Mouse (Mus musculus) lung, embryonic 16.5 days (tissue): ENCODE data around the gene Lair1. TPM values are rescaled to one million over a fixed set of nuclear protein-coding genes. Genes with fewer than 3 reads are reported as not detected.
"Not testable (repeated sequence)": the region's sequence is repeated elsewhere in the genome, so short reads cannot be mapped to it uniquely, and the experiment has no call there.

Experiments
- ATAC-seq: fragments of 200-750 bp; cut with Nextera tagmentation; 2 replicates; pipeline ENCODE4 v1.8.0; 2017; ENCODE audit warnings: low read depth, mild to moderate bottlenecking, moderate library complexity
- H3K27ac ChIP-seq: fragments of 300-500 bp; sonication (generic); 2 replicates; pipeline ENCODE4 v1.5.1; 2014; ENCODE audit warnings: mild to moderate bottlenecking, control low read depth, low read length
- H3K27me3 ChIP-seq: fragments of 300-500 bp; sonication (generic); 2 replicates; pipeline ENCODE4 v1.6.1; 2014; ENCODE audit warnings: low read depth, low read length, mixed read lengths; ENCODE audit not compliant: control insufficient read depth, insufficient read depth
- H3K36me3 ChIP-seq: fragments of 300-500 bp; sonication (generic); 2 replicates; pipeline ENCODE4 v1.6.1; 2014; ENCODE audit warnings: low read length; ENCODE audit not compliant: control insufficient read depth, insufficient read depth
- H3K4me1 ChIP-seq: fragments of 300-500 bp; sonication (generic); replicated peaks from 2 replicates; pipeline ENCODE4 v1.6.1; 2014; ENCODE audit warnings: low read length, mixed read lengths; ENCODE audit not compliant: control insufficient read depth, insufficient read depth
- H3K4me2 ChIP-seq: fragments of 300-500 bp; sonication (generic); 2 replicates; pipeline ENCODE4 v1.6.1; 2014; ENCODE audit warnings: low read depth, low read length, control low read depth
- H3K4me3 ChIP-seq: fragments of 300-500 bp; sonication (generic); 2 replicates; pipeline ENCODE4 v1.5.1; 2014; ENCODE audit warnings: mild to moderate bottlenecking, low read length, control low read depth
- H3K9ac ChIP-seq: fragments of 300-500 bp; sonication (generic); 2 replicates; pipeline ENCODE4 v1.6.1; 2014; ENCODE audit warnings: low read length, control low read depth
- H3K9me3 ChIP-seq: fragments of 300-500 bp; sonication (generic); 2 replicates; pipeline ENCODE4 v1.6.1; 2016; ENCODE audit warnings: low read length; ENCODE audit not compliant: control insufficient read depth
- WGBS: fragments of 180-500 bp; shearing (Covaris S2); extraction: QIAGEN DNeasy Blood & Tissue Kit; methylation state at CpG from one replicate; pipeline ENCODE4 v1.1.7; 2014; 5-methylcytosine and 5-hydroxymethylcytosine counted together
- polyA plus RNA-seq: library from polyadenylated mRNA; unstranded; fragments of >200 nt; fragmentation: Nextera tagmentation; extraction: Ambion mirVana; gene quantifications from 2 replicates; pipeline ENCODE4 v1.2.1, GENCODE M21; 2015

Lair1 gene
- polyA plus RNA-seq, 1 experiment from 2014 or later: 0.88 TPM

DNA sequence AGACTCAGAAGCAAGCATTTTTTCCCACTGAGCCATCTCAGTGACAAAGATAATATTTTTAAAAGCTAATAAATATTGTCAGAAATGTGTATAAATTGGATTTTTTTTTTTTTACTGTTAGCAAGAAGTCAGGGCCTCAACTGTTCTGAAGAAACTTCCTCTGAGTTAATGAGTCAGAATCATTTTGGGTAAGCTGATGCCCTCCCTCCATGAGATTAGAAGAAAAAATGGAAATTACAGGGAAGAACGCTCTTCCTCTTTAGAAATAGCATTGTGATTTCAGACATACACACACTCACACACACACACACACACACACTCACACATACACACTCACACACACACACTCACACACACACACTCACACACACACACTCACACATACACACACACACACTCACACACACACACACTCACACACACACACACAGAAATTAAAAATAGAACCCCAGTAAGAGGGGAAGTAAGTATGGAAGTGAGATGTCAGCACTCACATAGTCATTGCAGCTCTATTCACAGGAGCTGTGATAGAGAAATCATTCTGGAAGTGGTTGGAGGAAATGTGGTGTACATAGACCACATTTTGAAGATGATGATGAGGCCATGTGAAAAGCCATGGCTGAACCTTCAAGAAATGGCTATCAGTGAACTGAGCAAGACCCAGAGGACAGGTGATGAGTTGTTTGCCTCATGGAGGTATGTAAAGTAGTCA, 866 bp upstream of the Lair1 start:
- Histone ChIP-seq H3K36me3 (no peaks in the 10 kb centered on the region), H3K4me3 (no peak overlapping the region), H3K27ac (no peak overlapping the region), H3K9me3 (no peaks in the 10 kb centered on the region), H3K4me1 (no peaks in the 10 kb centered on the region), H3K27me3 (no peaks in the 10 kb centered on the region), H3K9ac (no peak overlapping the region), H3K4me2 (no peak overlapping the region)
- ATAC-seq: no peak
- WGBS: 86% methylated on average over 1 of the region's 1 CpGs

DNA sequence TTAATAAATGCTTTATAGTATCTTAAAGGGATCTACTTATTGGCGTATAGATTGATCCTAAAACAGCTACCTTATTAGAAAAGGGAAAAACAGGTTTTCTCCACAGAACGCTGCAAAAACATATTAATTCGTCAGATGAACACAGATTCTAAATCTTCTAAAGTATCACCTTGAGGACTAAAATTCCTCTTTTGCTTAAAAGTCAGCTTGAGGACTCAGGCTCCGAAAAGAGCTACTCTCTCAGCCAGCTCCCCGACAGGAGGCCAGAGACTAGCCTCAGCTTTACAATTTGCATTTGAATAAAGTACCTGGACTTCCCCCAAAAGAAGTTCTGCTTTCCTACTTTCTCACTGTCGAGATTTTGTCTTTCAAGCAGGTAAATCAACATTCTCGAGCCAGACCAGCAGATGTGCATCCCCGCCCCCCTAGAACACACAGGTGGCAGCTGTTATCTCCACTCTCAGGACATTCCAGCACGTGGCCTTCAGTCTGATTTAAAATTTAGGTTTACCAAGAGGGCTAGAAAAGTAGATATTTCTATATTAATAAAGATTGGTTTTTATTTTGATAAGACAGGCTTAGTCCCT, 2.3 kb downstream of the Lair1 start:
- not testable (repeated sequence) for H3K36me3 ChIP-seq, H3K9me3 ChIP-seq, ATAC-seq, H3K4me2 ChIP-seq, H3K4me1 ChIP-seq, H3K9ac ChIP-seq, H3K27ac ChIP-seq, H3K27me3 ChIP-seq, H3K4me3 ChIP-seq
- WGBS: 45% methylated on average over 9 of the region's 9 CpGs

DNA sequence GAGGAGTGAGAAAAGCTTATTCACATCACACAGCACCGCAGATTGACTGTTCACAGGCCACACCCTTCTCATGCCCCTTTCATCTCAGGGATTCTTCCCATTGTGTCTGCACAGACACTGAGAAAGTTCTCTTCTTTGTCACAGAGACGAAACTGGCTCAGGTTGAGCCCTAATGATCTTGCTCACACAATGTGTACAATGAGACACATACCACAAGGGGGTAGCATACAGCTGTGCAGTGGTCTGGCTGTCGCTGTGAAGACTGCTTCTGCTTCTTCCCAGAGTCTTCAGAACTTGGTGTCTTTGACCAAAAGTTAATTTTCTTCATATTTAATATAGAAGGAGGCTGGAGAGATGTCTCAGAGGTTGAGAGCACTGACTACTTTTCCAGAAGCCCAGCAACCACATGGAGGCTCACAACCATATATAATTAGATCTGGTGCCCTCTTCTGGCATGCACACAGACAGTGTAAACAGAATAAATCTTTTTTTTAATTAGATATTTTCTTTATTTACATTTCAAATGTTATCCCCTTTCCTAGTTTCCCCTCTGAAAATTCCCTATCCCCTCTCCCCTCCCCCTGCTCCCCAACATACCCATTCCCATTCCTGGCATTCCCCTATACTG, 36.1 kb downstream of the Lair1 start:
- Histone ChIP-seq H3K4me1 (no peaks in the 10 kb centered on the region), H3K27me3 (no peaks in the 10 kb centered on the region), H3K36me3 (no peaks in the 10 kb centered on the region), H3K4me2 (no peak overlapping the region), H3K9me3 (no peaks in the 10 kb centered on the region), H3K4me3 (no peak overlapping the region), H3K9ac (no peak overlapping the region), H3K27ac (no peak overlapping the region)
- no peak for ATAC-seq
- 37% methylated on average over 3 of the region's 3 CpGs for WGBS

DNA sequence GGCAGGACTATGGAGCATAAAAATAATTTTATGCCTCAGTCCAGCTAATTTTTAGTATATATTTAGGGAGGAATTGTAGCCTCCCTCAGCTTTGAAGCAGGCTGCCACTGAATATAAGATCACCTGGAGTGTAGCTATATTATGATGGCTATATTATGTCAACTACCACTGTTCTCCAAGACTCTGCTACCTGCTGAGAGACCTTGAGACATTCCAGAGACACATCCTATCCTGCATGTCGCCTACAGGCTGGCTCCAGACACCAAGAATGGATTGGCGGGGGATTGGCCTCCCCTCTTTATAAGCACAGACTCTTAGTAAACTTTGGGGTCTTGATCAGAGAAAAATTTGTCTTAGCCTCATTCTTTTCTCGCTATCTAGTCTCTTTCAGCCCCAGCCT, 58.4 kb downstream of the Lair1 start:
- H3K36me3 ChIP-seq, H3K9ac ChIP-seq, H3K4me1 ChIP-seq, H3K4me2 ChIP-seq, H3K4me3 ChIP-seq, H3K27me3 ChIP-seq, H3K9me3 ChIP-seq, H3K27ac ChIP-seq, ATAC-seq: not testable (repeated sequence)
- WGBS: 57% methylated on average over 3 of the region's 3 CpGs

DNA sequence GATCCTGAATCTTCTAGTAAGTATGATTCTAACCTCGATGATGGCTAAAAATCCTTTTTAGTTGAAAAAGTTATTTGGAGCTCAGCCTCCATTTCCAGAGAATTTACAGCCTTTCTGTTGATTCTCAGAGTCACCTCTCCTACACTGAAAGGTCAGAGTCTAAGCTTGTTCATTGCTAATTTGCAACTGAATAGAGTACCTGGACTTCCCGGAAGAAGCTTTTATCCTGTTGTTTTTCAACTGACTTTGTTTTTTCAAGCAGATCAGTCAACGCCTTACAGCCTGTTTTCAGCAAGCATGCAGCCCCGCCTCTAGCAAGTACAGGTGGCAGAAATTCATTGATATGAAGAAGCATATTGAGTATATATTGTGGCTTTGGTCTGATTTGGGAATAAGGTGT, 59.0 kb downstream of the Lair1 start:
- H3K4me2 ChIP-seq, H3K36me3 ChIP-seq, H3K27me3 ChIP-seq, H3K4me1 ChIP-seq, H3K27ac ChIP-seq, H3K9ac ChIP-seq, ATAC-seq, H3K4me3 ChIP-seq, H3K9me3 ChIP-seq: not testable (repeated sequence)
- 76% methylated on average over 4 of the region's 4 CpGs for WGBS

DNA sequence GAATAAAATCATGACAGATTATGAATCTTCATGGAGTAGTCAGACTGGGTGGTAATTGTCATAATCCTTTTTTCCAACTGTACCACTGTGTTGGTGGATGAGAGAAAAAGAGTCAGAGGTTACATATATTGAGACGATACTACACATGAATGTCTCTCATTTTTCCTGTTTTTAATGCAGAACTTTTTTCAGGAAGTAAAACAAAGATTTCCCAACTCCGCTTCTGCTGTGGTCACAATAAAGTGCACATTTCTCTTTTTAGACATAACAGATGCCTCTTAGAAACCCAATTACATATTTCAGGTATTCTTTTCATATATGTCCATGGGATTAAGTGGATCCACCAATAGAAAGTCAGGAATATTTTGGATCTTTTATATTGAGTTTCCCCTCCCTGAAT, 101.0 kb downstream of the Lair1 start:
- Histone ChIP-seq H3K4me1 (no peaks in the 10 kb centered on the region), H3K9me3 (no peaks in the 10 kb centered on the region), H3K27me3 (no peaks in the 10 kb centered on the region), H3K36me3 (no peaks in the 10 kb centered on the region), H3K9ac (no peak overlapping the region), H3K4me2 (no peak overlapping the region), H3K4me3 (no peak overlapping the region), H3K27ac (no peak overlapping the region)
- ATAC-seq: no peak
- WGBS: 84% methylated on average over 2 of the region's 2 CpGs

DNA sequence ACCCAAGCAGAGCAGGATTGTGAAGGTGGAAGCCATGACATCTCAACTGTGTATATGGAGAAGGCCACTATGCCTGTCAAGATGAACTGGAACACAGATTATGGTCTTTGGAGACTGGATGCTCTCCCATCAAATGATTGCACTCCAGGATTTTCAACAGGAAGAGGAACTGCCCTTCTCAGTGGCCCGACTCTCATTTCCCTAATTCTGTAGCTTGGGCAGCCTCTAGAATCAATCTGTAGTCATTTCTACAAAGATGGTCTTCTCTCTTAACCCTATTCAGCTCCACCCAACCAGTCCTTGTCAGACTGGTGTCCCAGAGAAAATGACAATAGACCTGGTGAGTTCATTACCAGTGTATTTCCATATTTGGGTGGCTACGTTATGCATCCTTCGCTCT, 105.6 kb downstream of the Lair1 start:
- H3K36me3 ChIP-seq: no peaks in the 10 kb centered on the region
- H3K9ac ChIP-seq: no peak overlapping the region
- 78% methylated on average over 3 of the region's 3 CpGs for WGBS

More for the DNA sequence above, 105.6 kb downstream of the Lair1 start:
- Histone ChIP-seq H3K9me3 (no peaks in the 10 kb centered on the region), H3K27me3 (no peaks in the 10 kb centered on the region), H3K4me2 (no peak overlapping the region), H3K27ac (no peak overlapping the region), H3K4me3 (no peak overlapping the region), H3K4me1 (no peaks in the 10 kb centered on the region)
- no peak for ATAC-seq

Other genes with a start within 250 kb of the Lair1 start
- 0.16 TPM in 1 of 2 replicates, not detected in the other for gene Gm15448, start 237.5 kb downstream of the Lair1 start, polyA plus RNA-seq
- gene Pira2, start 218.2 kb downstream of the Lair1 start, polyA plus RNA-seq: 0.41 and 0.69 TPM in 2 replicates
- 0.44 and 0.70 TPM in 2 replicates for gene Gm14548, start 165.1 kb downstream of the Lair1 start, polyA plus RNA-seq
- 0.36 and 1.0 TPM in 2 replicates for gene Lilra6, start 147.7 kb downstream of the Lair1 start, polyA plus RNA-seq
- gene Ttyh1, start 56.2 kb upstream of the Lair1 start, polyA plus RNA-seq: 2.1 and 2.9 TPM in 2 replicates
- 54.0 and 56.1 TPM in 2 replicates for gene Leng8, start 73.8 kb upstream of the Lair1 start, polyA plus RNA-seq
- 5.0 and 5.5 TPM in 2 replicates for gene Leng9, start 87.2 kb upstream of the Lair1 start, polyA plus RNA-seq
- gene Cdc42ep5, start 101.7 kb upstream of the Lair1 start, polyA plus RNA-seq: 46.2 and 49.2 TPM in 2 replicates
- 0.09 and 0.16 TPM in 2 replicates for gene Lilra5, start 174.6 kb upstream of the Lair1 start, polyA plus RNA-seq